Mouse (Mus musculus) hindbrain, embryonic 12.5 days (tissue): ENCODE results near the gene Epha6. TPM values are rescaled to one million over a fixed set of nuclear protein-coding genes. Genes with fewer than 3 reads are reported as not detected.

ENCODE experiments used
- ATAC-seq: fragments of 200-750 bp; cut with Nextera tagmentation; 2 replicates; pipeline ENCODE4 v1.8.0; 2017; ENCODE audit warnings: moderate TSS enrichment; ENCODE audit not compliant: low FRiP score
- H3K27ac ChIP-seq: fragments of 300-500 bp; sonication (generic); 2 replicates; pipeline ENCODE4 v1.5.1; 2016; ENCODE audit warnings: mild to moderate bottlenecking
- H3K27me3 ChIP-seq: fragments of 300-500 bp; sonication (generic); 2 replicates; pipeline ENCODE4 v1.6.1; 2016; ENCODE audit warnings: mild to moderate bottlenecking
- H3K36me3 ChIP-seq: fragments of 300-500 bp; sonication (generic); 2 replicates; pipeline ENCODE4 v1.6.1; 2016; ENCODE audit warnings: mild to moderate bottlenecking
- H3K4me1 ChIP-seq: fragments of 300-500 bp; sonication (generic); 2 replicates; pipeline ENCODE4 v1.6.1; 2016
- H3K4me2 ChIP-seq: fragments of 300-500 bp; sonication (generic); replicated peaks from 2 replicates; pipeline ENCODE4 v1.6.1; 2016; ENCODE audit warnings: mild to moderate bottlenecking
- H3K4me3 ChIP-seq: fragments of 300-500 bp; sonication (generic); 2 replicates; pipeline ENCODE4 v1.5.1; 2016; ENCODE audit warnings: mild to moderate bottlenecking
- H3K9ac ChIP-seq: fragments of 300-500 bp; sonication (generic); 2 replicates; pipeline ENCODE4 v1.6.1; 2016; ENCODE audit warnings: mild to moderate bottlenecking, moderate library complexity
- H3K9me3 ChIP-seq: fragments of 300-500 bp; sonication (generic); replicated peaks from 2 replicates; pipeline ENCODE4 v1.6.1; 2016; ENCODE audit warnings: mild to moderate bottlenecking
- WGBS: fragments of 180-500 bp; shearing (Covaris S2); methylation state at CpG from one replicate; pipeline ENCODE4 v1.1.7; 2016; 5-methylcytosine and 5-hydroxymethylcytosine counted together
- polyA plus RNA-seq: library from polyadenylated mRNA; unstranded; fragments of >200 nt; fragmentation: Nextera tagmentation; extraction: Ambion mirVana; gene quantifications from 2 replicates; pipeline ENCODE4 v1.2.1, GENCODE M21; 2016

Gene Epha6
- 4.2 and 5.1 TPM in 2 replicates for polyA plus RNA-seq

DNA sequence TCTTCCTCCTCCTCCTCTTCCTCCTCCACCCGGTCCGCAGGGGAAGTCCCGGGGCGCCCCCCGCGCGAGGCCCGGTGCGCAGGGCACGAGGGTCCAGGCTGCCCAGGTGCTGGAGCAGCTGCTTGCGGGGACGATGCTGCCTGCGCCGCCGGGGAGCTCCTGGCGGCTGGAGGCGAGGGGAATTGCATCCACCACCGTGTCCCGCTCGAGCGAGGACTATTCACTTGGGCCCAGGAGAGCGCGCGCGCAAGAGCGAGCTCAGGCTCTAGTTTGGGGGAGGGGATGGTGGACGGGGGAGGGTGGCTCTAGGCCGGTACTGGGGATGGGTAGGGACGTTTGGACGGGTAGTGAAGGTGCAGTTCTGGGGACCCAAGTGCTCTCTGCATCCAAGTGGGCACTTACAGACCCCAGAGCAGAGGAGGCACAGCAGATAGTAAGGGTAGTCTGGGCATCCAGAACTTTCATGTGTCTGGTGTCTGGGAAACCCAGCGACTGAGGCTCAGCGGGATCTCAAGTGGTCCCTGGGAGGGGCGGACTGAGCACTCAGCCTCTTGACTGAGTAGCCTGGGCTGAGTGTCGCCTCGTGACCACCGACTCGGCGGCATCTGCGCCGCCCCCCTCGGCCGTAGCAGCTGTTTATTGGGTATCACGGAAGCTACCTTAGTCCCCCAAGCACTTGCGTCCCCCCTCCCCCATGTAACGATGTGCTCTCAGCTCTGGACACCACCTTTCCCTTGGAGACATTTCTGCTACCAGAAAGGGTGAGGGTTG lies at the start of gene Epha6:
TSS of gene Epha6 (minus strand) at position 471 of the 771 bp plus-strand sequence.
- peak within 1 kb of the TSS; percentile 56 for H3K4me3 ChIP-seq
- peaks cover 12% of the 10 kb centered on the region for H3K27me3 ChIP-seq
- WGBS, result under 1% methylated on average over 45 of the region's 45 CpGs
- peak within 1 kb of the TSS; percentile 97 for H3K4me2 ChIP-seq
- ATAC-seq, result peak; percentile 81
- H3K27ac ChIP-seq, result 0 out of 2 replicates have a peak within 1 kb of the TSS, but pooled peaks have one; percentile 52
- no peaks in the 10 kb centered on the region for H3K9me3 ChIP-seq
- peaks cover 9% of the 10 kb centered on the region for H3K4me1 ChIP-seq
- H3K36me3 ChIP-seq, result no peaks in the 10 kb centered on the region
- peak within 1 kb of the TSS; percentile 59 for H3K9ac ChIP-seq

GRCm38 (mm10) chr16:60651716-60652115 lies 46.4 kb upstream of the Epha6 start:
- no peaks in the 10 kb centered on the region for H3K4me1 ChIP-seq
- no peak overlapping the region for H3K4me3 ChIP-seq
- 0 out of 2 replicates have a peak, but pooled peaks have one; percentile 40 for ATAC-seq
- no peak overlapping the region for H3K9ac ChIP-seq
- H3K36me3 ChIP-seq, result no peaks in the 10 kb centered on the region
- no peak overlapping the region for H3K4me2 ChIP-seq
- H3K9me3 ChIP-seq, result no peaks in the 10 kb centered on the region
- H3K27me3 ChIP-seq, result no peaks in the 10 kb centered on the region
- H3K27ac ChIP-seq, result no peak overlapping the region

DNA sequence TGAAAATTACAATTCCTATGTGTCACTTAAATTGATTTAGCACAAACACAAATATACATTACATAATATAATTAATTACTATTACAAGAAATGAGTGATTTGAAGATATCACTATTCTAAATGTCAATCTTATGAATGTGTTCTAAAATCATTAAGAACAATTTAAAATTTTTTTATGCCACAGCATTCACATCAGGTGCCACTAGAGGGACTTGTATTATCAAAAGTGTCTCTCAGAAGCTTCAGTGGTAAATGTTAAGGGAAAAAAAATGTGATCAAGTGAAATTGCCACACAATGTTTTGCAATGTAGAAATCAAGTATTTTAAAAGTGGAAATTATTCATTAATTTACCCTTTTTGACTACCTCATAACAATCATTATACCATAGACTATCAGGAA lies 22.8 kb upstream of the Epha6 start:
- Histone ChIP-seq H3K4me3 (no peak overlapping the region), H3K4me2 (no peak overlapping the region), H3K4me1 (no peaks in the 10 kb centered on the region), H3K9ac (no peak overlapping the region), H3K27me3 (no peaks in the 10 kb centered on the region), H3K36me3 (no peaks in the 10 kb centered on the region), H3K27ac (no peak overlapping the region), H3K9me3 (no peaks in the 10 kb centered on the region)
- ATAC-seq, result no peak

GRCm38 (mm10) chr16:60605832-60606583 lies 677 bp upstream of the Epha6 start:
- Histone ChIP-seq H3K27ac (no peak overlapping the region), H3K9me3 (no peaks in the 10 kb centered on the region), H3K4me2 (peak overlapping the region; percentile 97), H3K4me3 (peak overlapping the region; percentile 56), H3K9ac (peak overlapping the region; percentile 59), H3K4me1 (peaks cover 9% of the 10 kb centered on the region), H3K36me3 (no peaks in the 10 kb centered on the region), H3K27me3 (peaks cover 12% of the 10 kb centered on the region)
- peak; percentile 89 for ATAC-seq
- WGBS, result under 1% methylated on average over 38 of the region's 38 CpGs

- 2% methylated on average over 10 of the region's 10 CpGs for WGBS
- Histone ChIP-seq H3K4me2 (peak overlapping the region; percentile 97), H3K27me3 (peaks cover 12% of the 10 kb centered on the region), H3K4me1 (peaks cover 9% of the 10 kb centered on the region), H3K9ac (peak overlapping the region; percentile 59), H3K9me3 (no peaks in the 10 kb centered on the region), H3K36me3 (no peaks in the 10 kb centered on the region), H3K27ac (no peak overlapping the region), H3K4me3 (peak overlapping the region; percentile 56)
- ATAC-seq, result peak; percentile 4; the same call in 1 of the 2 replicates
These were observed 718 bp downstream of the Epha6 start for GRCm38 (mm10) chr16:60604613-60605012.

GRCm38 (mm10) chr16:60585322-60585721 lies 20.0 kb downstream of the Epha6 start:
- WGBS, result 85% methylated on average over 3 of the region's 3 CpGs
- Histone ChIP-seq H3K27me3 (no peaks in the 10 kb centered on the region), H3K9me3 (no peaks in the 10 kb centered on the region), H3K4me2 (no peak overlapping the region), H3K9ac (no peak overlapping the region), H3K4me3 (no peak overlapping the region), H3K36me3 (no peaks in the 10 kb centered on the region), H3K4me1 (no peaks in the 10 kb centered on the region), H3K27ac (no peak overlapping the region)
- no peak for ATAC-seq

DNA sequence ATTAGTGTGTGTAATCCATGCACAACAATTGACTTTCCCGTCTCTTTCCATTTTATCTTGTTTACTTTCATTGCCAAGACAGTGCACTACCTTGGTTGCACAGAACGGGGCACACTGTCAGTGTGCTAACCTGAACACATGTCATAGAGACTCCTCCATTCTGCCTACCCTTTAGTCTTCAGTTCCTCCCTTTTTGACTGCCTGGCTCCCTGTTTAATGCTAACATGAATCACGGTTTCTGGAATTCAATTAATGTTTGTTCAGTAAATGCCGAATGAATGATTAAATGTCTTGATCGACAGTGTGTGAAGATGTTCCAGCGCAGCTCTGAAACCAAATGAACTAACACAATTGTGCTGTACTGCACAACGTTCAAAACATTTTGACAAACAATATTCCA lies 20.6 kb downstream of the Epha6 start:
- Histone ChIP-seq H3K9me3 (no peaks in the 10 kb centered on the region), H3K4me1 (no peaks in the 10 kb centered on the region), H3K9ac (no peak overlapping the region), H3K4me3 (no peak overlapping the region), H3K27ac (no peak overlapping the region), H3K27me3 (no peaks in the 10 kb centered on the region), H3K36me3 (no peaks in the 10 kb centered on the region), H3K4me2 (no peak overlapping the region)
- ATAC-seq, result no peak
- 82% methylated on average over 7 of the region's 7 CpGs for WGBS

DNA sequence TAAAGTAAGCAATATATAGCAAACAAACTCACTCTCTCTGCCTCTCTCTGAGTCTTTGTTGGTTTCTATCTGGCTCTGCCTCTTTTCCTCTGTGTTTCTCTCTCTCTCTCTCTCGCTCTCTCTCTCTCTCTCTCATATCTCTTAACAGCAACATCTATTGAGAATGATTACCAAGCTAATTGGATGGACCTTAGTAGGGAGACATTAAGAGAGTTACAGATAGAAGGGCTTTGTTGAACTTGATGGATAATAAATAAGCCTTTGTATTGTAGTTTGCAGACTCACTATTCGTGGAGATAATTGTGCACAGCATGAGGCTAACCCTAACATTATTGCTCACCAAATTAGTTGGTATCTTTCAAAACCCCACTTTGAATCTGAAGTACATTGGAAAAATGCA lies 34.8 kb downstream of the Epha6 start:
- WGBS, result 65% methylated on average over 2 of the region's 2 CpGs
- no peaks in the 10 kb centered on the region for H3K9me3 ChIP-seq

GRCm38 (mm10) chr16:60544385-60544784 lies 60.9 kb downstream of the Epha6 start:
- 79% methylated on average over 4 of the region's 4 CpGs for WGBS
- Histone ChIP-seq H3K9me3 (no peaks in the 10 kb centered on the region), H3K27ac (no peak overlapping the region), H3K4me3 (no peak overlapping the region), H3K27me3 (no peaks in the 10 kb centered on the region), H3K9ac (no peak overlapping the region), H3K36me3 (no peaks in the 10 kb centered on the region), H3K4me2 (no peak overlapping the region), H3K4me1 (no peaks in the 10 kb centered on the region)
- ATAC-seq, result no peak

More for the DNA sequence above, 34.8 kb downstream of the Epha6 start:
- no peak for ATAC-seq
- H3K4me2 ChIP-seq, result no peak overlapping the region
- no peak overlapping the region for H3K27ac ChIP-seq
- no peak overlapping the region for H3K4me3 ChIP-seq
- H3K9ac ChIP-seq, result no peak overlapping the region
- no peaks in the 10 kb centered on the region for H3K36me3 ChIP-seq
- H3K27me3 ChIP-seq, result no peaks in the 10 kb centered on the region
- no peaks in the 10 kb centered on the region for H3K4me1 ChIP-seq

- no peaks in the 10 kb centered on the region for H3K9me3 ChIP-seq
- H3K27ac ChIP-seq, result no peak overlapping the region
- no peak overlapping the region for H3K9ac ChIP-seq
- no peak for ATAC-seq
- no peak overlapping the region for H3K4me3 ChIP-seq
- H3K27me3 ChIP-seq, result no peaks in the 10 kb centered on the region
- no peaks in the 10 kb centered on the region for H3K4me1 ChIP-seq
- no peaks in the 10 kb centered on the region for H3K36me3 ChIP-seq
- no peak overlapping the region for H3K4me2 ChIP-seq
These were observed 67.1 kb downstream of the Epha6 start for GRCm38 (mm10) chr16:60538233-60538632.

DNA sequence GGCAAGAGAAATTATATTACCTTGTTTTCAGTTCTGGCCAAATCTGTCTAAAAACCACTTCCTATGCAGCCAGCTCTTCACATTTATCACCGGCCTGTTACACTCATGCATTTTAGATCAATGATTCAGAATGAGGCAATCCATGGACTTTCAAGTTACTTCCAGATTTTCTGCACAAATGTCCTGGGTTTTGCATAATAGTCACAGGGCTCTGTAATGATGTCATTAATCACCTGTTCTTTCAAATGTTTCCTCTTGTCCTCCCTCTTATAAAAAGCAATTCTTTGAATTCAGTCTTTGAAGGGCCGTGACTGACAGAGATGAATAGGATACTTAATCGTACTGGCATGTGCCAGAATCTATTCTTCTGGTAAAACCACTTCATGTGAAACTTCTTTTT lies 95.6 kb downstream of the Epha6 start:
- Histone ChIP-seq H3K4me1 (no peaks in the 10 kb centered on the region), H3K27ac (no peak overlapping the region), H3K9ac (no peak overlapping the region), H3K4me3 (no peak overlapping the region), H3K36me3 (no peaks in the 10 kb centered on the region), H3K27me3 (no peaks in the 10 kb centered on the region), H3K4me2 (no peak overlapping the region), H3K9me3 (no peaks in the 10 kb centered on the region)
- WGBS, result 33% methylated on average over 3 of the region's 3 CpGs
- ATAC-seq, result peak; percentile 85

DNA sequence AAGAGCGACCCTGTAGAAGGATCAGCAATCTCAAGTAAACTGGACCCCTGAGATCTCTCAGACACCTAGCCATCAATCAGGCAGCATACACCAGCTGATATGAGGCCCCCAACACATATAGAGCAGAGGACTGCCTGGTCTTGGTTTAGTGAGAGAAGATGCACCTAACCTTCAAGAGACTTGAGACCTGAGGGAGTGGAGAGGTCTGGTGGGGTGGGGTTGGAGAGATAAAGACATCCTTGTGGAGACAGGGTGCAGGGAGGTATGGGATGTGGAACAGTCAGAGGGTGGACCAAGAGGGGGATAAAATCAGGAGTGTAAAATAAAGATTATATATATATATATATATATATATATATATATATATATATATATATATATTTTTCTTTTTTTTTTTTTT lies 105.8 kb downstream of the Epha6 start:
- no peak overlapping the region for H3K4me2 ChIP-seq
- no peak for ATAC-seq

More for the DNA sequence above, 105.8 kb downstream of the Epha6 start:
- 84% methylated on average over 1 of the region's 1 CpGs for WGBS
- Histone ChIP-seq H3K4me3 (no peak overlapping the region), H3K27me3 (no peaks in the 10 kb centered on the region), H3K9me3 (no peaks in the 10 kb centered on the region), H3K36me3 (no peaks in the 10 kb centered on the region), H3K4me1 (no peaks in the 10 kb centered on the region), H3K27ac (no peak overlapping the region), H3K9ac (no peak overlapping the region)
